Mouse (Mus musculus) heart, postnatal 10 days (tissue): ENCODE data around the gene Kat14. TPM values are rescaled to one million over a fixed set of nuclear protein-coding genes. Genes with fewer than 3 reads are reported as not detected.
"Not testable (repeated sequence)": the region's sequence is repeated elsewhere in the genome, so short reads cannot be mapped to it uniquely, and the experiment has no call there.

Experiments used
- DNase-seq, 2 experiments: peaks; one replicate each; pipeline ENCODE4 v3.0.0; 2021
- intact Hi-C: fragments of 180-260 bp; cut with DNase I; formaldehyde crosslinking; loops from one replicate; pipeline ENCODE4 v1.15.1; 2025
- total RNA-seq, 2 experiments: library from RNA; stranded (reverse); gene quantifications; 2 replicates each; pipeline ENCODE4 v1.2.3; 2021

Gene Kat14
- 10 to 100 TPM; 30.3 to 32.5 TPM for total RNA-seq

DNA sequence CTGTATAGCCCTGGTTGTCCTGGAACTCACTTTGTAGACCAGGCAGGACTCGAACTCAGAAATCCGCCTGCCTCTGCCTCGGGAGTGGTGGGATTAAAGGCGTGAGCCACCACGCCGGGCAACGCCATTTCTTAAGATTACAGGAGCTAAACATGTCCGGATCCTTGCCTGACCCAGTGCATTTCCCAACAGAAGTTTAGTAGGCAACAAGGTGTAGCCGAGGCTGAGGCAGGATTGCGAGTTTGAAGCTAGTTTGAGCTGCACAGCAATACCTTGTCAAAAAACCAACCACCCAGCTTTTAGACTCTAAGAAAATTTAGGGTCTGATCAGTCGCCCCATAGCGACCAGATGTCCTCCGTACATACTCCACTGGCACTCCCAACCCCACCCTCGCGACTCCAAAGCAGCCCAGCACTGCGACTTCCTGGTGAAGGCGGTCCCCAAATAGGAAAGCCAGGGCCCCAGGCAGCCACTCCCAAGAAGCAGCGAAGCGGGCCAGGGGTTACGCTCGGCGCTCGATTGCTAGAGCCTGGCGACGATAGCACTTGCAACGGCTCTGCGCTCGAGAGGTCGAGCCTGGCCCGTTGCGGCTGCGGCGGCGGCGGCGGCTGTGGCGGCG, at the start of gene Kat14, which contains the start of gene Pet117:
Gene Kat14, plus strand, starts transcription at position 584 of the 620 bp plus-strand sequence.
Gene Pet117, plus strand, starts transcription at position 597 of the 620 bp plus-strand sequence.
- intact Hi-C loops = no loop called here

DNA sequence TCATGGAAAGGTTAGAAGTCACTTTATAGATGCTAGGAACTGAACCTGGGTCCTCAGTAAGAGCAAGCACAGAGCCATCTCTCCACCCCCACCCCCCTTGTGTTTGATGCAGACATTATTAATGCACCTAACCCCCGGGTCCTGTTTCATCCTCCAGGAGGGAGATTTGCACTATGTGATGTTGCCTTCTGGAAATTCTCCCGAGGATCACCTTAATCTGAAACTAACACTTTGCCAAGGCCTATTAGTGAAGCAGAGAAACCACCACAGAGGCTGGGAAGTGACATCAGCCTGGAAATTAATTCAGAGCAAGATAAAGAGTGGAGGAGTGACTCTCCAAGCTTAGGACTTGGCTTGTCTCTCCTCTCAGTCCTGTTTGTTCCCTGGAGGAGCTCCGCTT, 44.6 kb upstream of the Kat14 start:
- no peak for DNase-seq
- intact Hi-C loops = no loop called here

More for the DNA sequence above, at the start of gene Kat14, which contains the start of gene Pet117:
- DNase-seq = peak; percentile 98

DNA sequence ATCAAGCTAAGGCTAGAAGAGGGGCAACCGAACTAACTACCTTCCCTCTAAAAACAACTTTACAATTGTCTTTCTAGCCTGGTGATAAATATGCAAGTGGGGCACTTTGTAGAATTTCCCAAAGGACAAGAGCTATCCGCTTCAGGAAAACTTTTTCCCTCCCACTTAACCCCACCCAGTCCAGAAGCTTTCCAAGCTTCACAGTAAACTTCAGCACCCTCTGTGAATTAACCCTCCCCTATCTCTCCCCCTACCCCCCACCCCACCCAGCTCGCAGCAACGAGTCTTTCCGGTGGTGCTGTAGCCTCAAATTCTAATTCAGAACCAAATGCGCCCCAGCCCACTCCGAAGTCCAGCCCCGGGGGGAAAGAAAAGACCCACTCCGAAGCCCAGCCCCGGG, 39.3 kb upstream of the Kat14 start:
- intact Hi-C loops = no loop called here
- no peak for DNase-seq

DNA sequence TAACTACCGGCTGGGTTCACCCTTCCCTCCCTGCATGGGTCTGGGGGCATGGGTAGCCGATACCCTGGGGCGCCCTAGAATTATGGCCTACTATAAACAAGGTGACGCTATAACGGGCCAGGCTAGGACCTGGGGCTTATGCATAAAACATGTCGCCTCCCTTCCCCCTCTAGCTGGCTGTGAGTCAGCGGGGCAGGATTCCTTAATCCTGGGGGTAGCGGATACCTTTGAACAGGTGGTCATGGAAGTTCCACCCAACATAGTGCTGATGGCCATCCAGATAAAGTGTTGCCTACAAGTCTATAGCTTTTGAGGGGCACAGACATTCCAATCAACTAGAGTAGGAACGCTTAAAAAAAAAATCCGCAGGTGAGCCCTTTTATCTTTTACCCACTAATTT, 38.8 kb upstream of the Kat14 start:
- no peak for DNase-seq
- intact Hi-C loops = no loop called here

DNA sequence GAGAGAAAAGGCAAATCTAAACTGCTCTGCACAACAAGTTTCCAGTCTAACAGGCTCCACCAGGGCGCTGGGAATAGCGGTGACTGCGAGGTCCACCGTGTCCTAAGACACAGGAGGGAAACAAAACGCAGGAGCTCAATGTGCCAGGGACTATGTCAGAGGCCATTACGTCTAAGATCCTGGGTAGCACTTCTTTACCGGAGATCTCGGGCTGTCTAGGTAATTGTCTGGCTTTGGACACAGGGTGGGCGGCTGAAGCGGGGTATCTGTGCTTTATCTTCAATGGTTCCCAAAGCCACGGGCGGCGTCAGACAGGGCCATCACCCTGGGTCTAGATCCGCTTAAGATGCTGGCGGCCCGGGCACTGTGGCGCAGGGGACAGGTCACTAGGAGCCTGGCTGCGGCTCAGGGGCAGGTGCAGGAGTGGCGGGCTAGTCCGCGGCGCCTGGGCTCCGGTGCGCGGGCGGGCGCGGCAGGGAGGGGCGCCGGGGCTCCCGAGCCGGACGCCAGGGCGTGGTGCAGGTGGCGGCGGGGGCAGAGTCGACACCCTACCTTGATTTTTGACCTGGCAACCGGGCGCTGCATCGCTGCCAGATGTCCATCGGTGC, 38.3 kb upstream of the Kat14 start:
- DNase-seq = no peak
- intact Hi-C loops = no loop called here

DNA sequence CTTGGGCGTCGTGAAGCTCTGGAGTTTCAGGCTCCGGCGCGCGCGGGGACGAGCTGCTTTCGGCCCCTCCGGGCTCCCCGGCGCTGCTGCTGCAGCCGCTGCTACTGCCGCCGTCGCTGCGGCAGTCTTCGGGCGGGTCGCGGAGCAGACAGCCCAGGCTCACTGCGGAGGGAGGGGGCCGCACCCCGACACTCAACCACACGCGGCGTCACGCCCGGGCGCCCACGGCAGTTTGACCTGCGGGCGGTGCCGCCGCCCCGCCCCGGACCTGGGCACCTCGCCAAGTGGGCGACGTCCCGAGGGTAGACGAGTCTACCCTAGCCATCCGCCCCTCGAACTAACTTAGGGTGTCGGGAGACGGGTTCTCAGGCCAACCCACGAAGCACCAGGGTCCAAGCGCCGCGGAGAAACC, 37.8 kb upstream of the Kat14 start:
- intact Hi-C loops = no loop called here
- DNase-seq = peak; percentile 16 to 31

DNA sequence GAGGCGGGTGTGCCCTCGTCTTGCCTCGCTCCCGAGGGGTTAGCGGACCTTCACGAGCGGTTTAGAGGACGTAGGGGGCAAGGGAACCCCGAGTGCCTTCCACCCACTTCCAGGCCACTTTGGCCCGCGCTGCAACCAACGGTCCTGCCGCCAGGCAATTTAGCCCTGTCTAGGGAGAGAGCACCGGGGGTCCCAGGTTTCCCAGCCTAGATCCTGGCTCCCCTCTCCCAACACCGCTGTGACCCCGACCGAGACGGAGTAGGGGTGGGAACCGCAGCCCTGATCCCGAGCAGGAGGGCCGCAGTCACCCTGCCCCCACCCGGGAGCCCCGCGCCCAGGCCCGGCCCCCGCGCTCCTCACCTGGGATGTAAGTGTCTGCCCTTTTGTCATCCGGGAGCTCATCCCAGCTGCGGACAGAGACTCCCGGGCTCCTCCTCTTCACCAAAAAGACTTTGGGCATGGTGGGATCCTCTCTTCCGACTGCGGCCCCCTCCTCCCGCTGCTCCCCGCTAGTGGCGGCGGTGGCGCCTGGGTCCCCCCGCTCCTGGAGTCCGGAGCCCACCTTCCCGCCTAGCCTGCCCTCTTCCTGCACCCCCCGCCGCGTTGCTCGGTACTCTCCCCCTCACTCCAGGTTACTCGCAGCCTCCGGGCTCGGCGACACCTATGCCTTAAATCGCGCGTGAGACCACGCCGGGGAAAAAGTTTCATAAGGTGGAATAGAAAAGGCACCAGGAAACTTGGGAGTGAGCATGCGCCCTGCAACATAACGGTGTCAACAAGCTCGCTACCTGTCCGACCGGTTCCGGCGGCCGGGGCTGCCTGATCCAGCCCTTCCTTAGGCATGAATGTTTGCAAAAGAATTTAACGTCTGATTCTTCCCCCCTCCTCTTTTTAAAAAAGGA, 37.1 kb upstream of the Kat14 start, which contains the start of gene Ovol2:
Gene Ovol2, minus strand, starts transcription at position 746 of the 902 bp plus-strand sequence.
- intact Hi-C loops = no loop called here
- peak in 1 of 2 experiments; percentile 14 for DNase-seq

DNA sequence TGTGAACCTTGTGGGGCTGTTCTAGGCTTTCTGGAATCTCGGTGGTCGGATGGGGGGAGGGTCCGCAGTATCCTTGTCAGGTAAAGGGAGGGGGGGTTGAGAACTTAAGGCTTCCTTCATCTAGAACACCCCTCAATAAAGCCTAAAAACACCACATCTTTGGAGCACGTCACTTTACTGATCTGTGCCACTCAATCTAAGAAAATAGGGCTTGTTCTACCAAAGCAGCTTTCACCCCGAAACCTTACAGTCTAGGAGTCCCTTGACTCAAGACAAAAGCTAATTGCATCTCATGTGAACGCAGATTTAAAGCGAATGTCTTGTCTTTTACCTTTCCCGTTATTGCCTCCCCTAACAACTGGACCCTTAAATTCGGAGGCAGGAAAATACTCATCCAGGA, 36.3 kb upstream of the Kat14 start:
- no peak for DNase-seq
- intact Hi-C loops = no loop called here

DNA sequence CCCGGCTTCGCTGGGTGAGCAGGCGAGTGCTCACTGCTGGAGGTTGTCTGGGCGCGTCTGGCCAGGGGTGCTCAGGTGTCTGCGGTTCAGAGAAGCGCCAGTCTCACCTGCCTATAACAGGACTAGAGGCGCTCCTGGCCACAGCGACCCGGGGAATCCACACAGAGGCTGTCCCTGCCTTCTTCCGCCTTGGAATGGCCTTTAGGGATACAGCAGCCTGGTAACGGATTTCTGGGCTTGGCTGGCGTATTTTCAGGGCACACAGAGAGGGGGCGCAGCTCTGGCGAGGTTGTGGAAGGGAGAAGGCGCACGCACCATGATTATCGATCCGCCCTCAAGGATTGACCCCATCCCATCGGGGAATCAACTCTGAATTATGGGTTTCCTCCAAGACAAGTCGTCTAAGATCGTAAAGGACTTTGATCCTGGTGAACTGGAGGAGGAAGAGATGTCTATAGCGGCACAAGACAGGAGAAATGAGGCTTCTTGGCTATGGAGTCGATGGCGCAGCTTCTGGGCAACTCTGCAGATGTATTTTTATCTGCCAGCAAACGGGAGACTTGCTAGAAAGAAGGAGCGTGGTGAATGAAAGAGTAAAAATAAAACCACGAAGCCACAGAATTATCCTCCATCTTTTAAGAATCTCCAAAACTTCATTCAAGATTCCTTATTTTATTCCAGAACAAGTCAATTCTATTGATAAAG, 35.5 kb upstream of the Kat14 start:
- intact Hi-C loops = no loop called here
- DNase-seq = no peak

DNA sequence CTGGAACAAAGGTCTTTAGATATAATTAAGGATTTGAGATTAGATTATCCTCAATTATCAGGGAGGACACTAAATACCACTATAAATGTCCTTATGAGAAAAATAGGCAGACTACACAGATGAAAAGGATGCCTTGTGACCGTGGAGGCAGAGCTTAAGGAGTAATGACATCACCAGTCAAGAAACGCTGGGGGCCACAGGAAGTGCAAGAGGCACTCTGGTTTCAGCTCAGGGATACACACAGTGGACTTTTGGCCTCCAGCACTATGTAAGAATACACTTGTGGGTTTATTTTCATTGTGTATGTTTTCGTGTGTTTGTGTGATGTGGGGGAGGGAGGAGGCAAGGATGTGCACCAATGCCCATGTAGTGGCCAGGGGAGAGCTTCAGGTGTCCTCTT, 31.6 kb upstream of the Kat14 start:
- DNase-seq = no peak
- intact Hi-C loops = no loop called here

DNA sequence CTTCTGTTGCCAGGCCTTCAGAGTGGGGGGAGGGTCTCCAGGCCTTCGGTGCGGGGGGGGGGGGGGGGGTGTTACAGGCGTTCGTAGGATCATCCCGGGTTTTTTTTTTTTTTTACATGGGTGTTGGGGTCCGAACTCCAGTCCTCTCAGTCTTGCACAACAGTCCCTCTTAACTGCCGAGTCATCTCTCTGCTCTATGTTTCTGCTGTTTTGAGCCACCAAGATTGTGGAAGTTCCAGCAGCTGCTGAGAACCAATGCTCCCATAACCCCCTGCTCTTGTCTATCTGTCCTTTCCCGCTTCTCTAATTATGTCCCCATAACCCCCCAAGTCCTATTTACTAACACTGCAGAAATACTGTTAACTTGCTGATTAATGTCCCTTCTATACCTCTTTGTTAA, 31.1 kb upstream of the Kat14 start:
- intact Hi-C loops = no loop called here
- no peak for DNase-seq

DNA sequence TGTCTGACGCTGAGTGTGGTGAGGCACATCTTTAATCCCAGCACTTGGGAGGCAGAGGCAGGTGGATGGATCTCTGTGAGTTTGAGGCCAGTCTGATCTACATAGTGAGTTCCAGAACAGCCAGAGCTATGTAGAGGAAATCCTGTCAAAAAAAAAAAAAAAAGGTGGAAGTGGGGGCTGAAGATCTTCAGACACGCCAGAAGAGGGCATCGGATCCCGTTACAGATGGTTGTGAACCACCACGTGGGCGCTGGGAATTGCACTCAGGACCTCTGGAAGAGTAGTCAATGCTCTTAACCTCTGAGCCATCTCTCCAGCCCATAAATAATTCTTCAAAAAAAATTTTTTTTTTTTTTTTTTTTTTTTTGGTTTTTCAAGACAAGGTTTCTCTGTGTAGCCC, 30.6 kb upstream of the Kat14 start:
- DNase-seq, intact Hi-C loops: not testable (repeated sequence)

DNA sequence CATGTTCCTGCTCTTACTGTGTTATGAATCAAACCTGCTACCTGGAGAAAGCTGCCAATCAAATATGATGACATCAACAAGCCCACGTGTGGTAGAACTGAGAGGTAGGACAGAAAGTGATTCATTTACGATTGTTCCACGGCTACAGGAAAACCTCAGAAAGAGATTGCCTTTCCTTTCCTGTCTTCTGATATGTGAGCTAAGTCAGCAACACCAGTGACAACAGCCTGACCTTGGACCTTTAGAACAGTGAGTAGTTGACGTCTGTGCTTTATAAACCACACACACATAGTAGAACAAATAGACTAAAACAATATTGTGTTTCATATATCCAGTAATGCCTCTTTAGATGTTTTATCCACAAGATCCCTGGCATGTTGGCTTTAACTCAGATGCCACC, 25.6 kb upstream of the Kat14 start:
- intact Hi-C loops = no loop called here
- DNase-seq = no peak

DNA sequence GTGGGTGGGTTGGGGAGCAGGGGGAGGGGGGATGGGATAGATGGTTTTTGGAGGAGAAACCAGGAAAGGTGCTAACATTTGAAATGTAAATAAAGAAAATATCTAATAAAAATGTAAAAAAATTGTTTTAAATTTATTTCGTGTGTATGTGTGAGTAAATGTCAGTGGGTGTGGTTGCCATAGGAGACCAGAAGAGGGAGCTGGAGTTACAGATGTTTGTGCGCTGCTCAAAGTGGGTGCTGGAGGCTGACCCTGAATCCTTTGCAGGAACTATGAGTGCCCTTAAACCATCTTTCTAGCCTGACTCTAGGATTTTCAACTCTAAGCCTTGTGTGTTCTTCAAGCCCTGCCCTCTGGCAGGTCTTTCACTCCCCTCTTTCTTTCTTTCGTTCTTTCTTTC, 20.3 kb upstream of the Kat14 start:
- intact Hi-C loops = loop anchor here (5.0 kb wide), 1 partner anchor 104 kb away; no protein-coding TSS in a partner anchor
- no peak for DNase-seq

DNA sequence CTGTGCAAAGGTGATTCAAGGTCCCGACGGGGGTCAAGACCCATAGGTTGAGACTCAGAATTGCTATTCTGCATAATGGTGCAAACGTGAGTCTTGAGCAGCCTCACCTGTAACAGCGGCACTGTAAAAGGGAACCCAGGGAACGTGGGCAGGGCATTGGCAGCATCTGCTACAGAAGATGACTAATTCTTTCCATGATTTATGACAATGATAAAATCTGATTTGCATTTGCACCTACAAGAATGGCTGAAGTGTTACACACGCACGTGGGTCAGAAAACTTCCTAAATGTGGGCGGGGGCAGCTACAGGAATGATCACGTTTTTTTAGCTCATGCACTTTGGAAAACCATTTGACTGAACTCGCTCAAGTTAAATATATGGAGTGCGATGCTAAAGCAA, 15.9 kb upstream of the Kat14 start:
- intact Hi-C loops = no loop called here

DNA sequence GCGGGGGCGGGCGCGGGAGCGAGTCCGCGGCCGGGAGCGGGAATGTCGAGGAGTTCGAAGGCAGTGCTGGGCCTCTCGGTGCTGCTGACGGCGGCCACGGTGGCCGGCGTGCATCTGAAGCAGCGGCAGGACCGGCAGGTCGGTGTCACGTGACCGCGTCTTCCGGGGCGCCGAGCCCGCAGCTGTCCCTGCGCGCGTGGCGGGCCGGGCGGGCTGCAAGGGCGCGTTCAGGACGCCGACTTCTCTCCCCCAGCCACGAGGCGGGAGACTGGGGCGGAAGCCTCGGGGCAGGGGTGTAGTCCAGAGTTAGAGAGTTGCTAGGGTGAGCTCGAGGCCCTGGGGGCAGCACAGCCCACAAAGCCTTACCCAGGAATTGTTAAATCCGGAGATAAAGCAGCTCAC, 238 bp downstream of the Kat14 start:
- DNase-seq = no peak
- intact Hi-C loops = no loop called here

More for the DNA sequence above, 15.9 kb upstream of the Kat14 start:
- no peak for DNase-seq

DNA sequence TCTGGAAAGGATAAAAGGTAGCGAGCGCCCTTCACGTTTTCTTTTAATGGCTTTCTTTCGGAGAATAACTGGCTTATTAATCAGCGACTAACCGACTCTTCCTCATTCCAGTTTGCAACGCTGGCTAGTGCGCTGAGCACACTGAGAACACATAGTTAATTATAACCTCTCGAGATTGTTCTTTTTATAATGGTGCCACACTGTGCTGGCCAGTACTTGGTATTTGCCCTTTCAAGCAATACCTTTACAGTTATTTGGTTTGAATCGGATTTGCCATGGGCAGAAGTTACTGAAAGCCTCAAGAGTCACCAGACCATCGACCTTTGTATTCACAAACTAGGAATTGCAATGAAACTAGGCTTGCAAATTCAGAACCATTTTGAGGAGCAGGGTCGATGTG, 728 bp downstream of the Kat14 start:
- intact Hi-C loops = no loop called here
- DNase-seq = no peak

DNA sequence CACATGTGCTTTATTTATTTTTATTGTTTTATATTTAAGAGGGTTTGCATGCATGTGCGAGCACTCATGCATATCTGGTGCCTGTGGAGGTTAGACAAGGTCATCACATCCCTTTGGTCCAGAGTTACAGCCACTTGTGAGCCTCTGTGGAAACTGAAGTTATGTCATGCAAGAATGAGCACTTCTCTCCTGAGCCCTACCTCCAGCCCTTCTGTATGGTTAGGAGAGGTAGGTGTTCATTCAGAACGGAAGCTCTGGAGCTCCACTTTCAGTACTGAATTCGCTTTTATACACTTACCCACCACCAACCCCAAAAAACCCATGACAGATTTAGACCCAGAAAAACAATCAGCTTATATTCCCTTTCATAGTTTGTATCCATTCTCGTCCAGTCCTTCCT, 2.8 kb downstream of the Kat14 start:
- intact Hi-C loops = no loop called here
- DNase-seq = no peak

DNA sequence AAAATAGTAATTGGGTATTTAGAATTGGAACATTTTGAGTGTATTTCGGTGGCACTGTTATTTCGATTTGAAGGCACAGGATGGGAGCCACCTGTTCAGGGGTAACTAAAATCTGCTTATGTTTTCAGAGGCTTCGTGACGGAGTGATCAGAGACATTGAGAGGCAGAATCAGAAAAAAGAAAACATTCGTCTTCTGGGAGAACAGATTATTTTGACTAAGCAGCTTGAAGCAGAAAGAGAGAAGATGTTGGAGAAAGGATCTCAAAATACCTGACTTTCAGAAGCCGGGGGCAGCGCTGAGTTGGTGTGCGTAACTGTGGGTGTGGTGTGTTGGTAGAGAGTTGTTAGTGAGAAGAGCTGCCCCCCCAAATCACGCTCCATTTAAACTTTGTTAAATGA, 4.3 kb downstream of the Kat14 start:
- DNase-seq = no peak
- intact Hi-C loops = no loop called here

DNA sequence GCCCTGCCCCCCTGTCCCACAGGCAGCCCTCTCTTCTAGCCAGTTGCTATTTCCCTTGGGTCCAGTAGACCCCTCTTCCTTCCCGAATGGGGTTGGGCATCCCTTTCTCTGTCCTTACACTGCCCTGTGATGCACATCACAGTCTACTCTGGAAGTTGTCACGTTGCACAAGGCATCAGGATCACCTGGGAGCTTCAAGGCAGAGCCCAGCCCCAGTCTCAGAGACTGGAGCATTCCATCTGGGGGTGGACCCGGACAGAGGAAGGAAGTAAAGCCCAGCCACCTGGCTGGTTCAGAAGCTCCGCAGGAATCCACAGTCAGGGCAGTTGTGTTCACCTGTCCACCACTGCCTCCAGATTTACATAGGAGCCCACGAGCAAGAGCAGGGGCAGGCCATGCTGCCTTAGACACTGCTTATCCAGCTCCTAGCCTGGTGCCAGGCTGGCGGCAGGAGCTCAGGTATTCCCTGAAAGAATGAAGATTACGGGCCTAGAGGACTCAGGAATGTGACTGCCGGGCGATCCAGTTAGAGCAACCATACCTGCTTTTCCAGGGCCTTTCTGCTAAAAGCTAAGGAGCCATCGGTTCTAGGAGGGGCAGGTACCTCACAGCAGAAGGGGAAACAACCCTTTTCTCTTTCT, 6.4 kb downstream of the Kat14 start:
- intact Hi-C loops = no loop called here
- DNase-seq = no peak
